8 mouse cellular contexts compared by ENCODE assay signal in the genomic region with DNA sequence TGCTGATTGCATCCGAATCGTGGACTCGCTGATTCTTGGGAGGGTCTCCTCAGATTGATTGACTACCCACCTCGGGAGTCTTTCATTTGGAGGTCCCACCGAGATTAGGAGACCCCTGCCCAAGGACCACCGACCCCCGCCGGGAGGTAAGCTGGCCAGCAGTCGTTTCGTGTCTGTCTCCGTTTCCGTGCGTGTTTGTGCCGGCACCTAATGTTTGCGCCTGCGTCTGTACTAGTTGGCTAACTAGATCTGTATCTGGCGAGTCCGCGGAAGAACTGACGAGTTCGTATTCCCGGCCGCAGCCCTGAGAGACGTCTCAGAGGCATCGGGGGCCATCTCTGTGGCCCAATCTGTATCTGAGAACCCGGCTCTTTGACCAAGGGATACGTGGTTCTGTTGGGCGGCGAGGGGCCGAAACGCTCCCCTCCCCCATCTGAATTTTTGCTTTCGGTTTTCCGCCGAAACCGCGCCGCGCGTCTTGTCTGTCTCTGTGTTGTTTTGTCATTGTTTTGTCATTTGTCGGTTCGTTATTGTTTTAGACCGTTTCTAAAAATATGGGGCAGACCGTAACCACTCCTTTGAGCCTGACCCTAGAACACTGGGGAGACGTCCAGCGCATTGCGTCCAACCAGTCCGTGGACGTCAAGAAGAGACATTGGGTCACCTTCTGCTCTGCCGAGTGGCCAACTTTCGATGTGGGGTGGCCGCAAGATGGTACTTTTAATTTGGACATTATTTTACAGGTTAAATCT.
A peak's percentile ranks its signal among the peaks of the same experiment; 100 is the strongest.
DNase-seq lines count a peak whose midpoint lies in the region; ATAC-seq and TF ChIP-seq lines count a peak whose summit lies in the region.
"Not testable (repeated sequence)": the region's sequence is repeated elsewhere in the genome, so short reads cannot be mapped to it uniquely, and the experiment has no call there.

No protein-coding gene starts in this region.

- not testable (repeated sequence) for TF ChIP-seq CTCF in lung, postnatal 0 days (IDR thresholded peaks at IDR 0.05)

- not testable (repeated sequence) for H3K9ac ChIP-seq in embryonic facial prominence, embryonic 15.5 days; intestine, embryonic 16.5 days (ENCODE audit: low read depth, low read length); limb, embryonic 12.5 days (replicated peaks); lung, postnatal 0 days (replicated peaks; ENCODE audit: low read depth); neural tube, embryonic 14.5 days (replicated peaks; ENCODE audit: low read depth, low read length)
- 0 out of 2 replicates have a peak overlapping the region, but pooled peaks have one; percentile 4 for H3K9ac ChIP-seq in heart, embryonic 13.5 days

- not testable (repeated sequence) for H3K27me3 ChIP-seq in embryonic facial prominence, embryonic 15.5 days; heart, embryonic 13.5 days (replicated peaks); intestine, embryonic 16.5 days (replicated peaks; ENCODE audit: control insufficient read depth, insufficient read depth, low read length); limb, embryonic 12.5 days; lung, postnatal 0 days (replicated peaks; ENCODE audit: insufficient read depth, low read length); neural tube, embryonic 14.5 days (ENCODE audit: control insufficient read depth, insufficient read depth, low read length)

- not testable (repeated sequence) for H3K4me1 ChIP-seq in embryonic facial prominence, embryonic 15.5 days; heart, embryonic 13.5 days; intestine, embryonic 16.5 days (ENCODE audit: control insufficient read depth, insufficient read depth, low read length); limb, embryonic 12.5 days (replicated peaks); lung, postnatal 0 days (ENCODE audit: insufficient read depth, low read depth, low read length); neural tube, embryonic 14.5 days (ENCODE audit: control insufficient read depth, insufficient read depth, low read length)

- WGBS in embryonic facial prominence, embryonic 15.5 days: 73% methylated on average over 51 of the region's 51 CpGs
- 60% methylated on average over 50 of the region's 51 CpGs for WGBS in heart, embryonic 13.5 days
- WGBS in intestine, embryonic 16.5 days: 68% methylated on average over 49 of the region's 51 CpGs
- 63% methylated on average over 51 of the region's 51 CpGs for WGBS in limb, embryonic 12.5 days
- 71% methylated on average over 48 of the region's 51 CpGs for WGBS in lung, postnatal 0 days
- WGBS in neural tube, embryonic 14.5 days: 68% methylated on average over 48 of the region's 51 CpGs

- 0 out of 2 replicates have a peak overlapping the region, but pooled peaks have one; percentile 0 for H3K4me2 ChIP-seq in embryonic facial prominence, embryonic 15.5 days (replicated peaks)
- H3K4me2 ChIP-seq in heart, embryonic 13.5 days: peak overlapping the region; percentile 62
- H3K4me2 ChIP-seq in intestine, embryonic 16.5 days (ENCODE audit: low read depth, low read length): peak overlapping the region; percentile 23; the same call in 1 of the 2 replicates
- H3K4me2 ChIP-seq in limb, embryonic 12.5 days: peak overlapping the region; percentile 48
- H3K4me2 ChIP-seq in lung, postnatal 0 days (replicated peaks; ENCODE audit: low read depth, low read length): 0 out of 2 replicates have a peak overlapping the region, but pooled peaks have one; percentile 14
- peak overlapping the region; percentile 40; the same call in 1 of the 2 replicates for H3K4me2 ChIP-seq in neural tube, embryonic 14.5 days (ENCODE audit: low read depth, low read length)

- not testable (repeated sequence) for H3K9me3 ChIP-seq in embryonic facial prominence, embryonic 15.5 days (replicated peaks); intestine, embryonic 16.5 days (ENCODE audit: control insufficient read depth, low read length); lung, postnatal 0 days (ENCODE audit: low read length); neural tube, embryonic 14.5 days (ENCODE audit: control insufficient read depth, low read length)
- H3K9me3 ChIP-seq in heart, embryonic 13.5 days: peaks cover 20% of the 10 kb centered on the region
- H3K9me3 ChIP-seq in limb, embryonic 12.5 days: peaks cover 24% of the 10 kb centered on the region

- peak; percentile 34 for DNase-seq in cerebellum, adult 11-12 months
- DNase-seq in lung, postnatal 0 days (ENCODE audit: low spot score): peak; percentile 3
- DNase-seq in thymus, postnatal 36 days: peak; percentile 24 to 36

- ATAC-seq in embryonic facial prominence, embryonic 15.5 days (ENCODE audit: insufficient number of reproducible peaks, low FRiP score, low TSS enrichment, low read depth); heart, embryonic 13.5 days (ENCODE audit: extremely low read depth, insufficient number of reproducible peaks, low FRiP score, low TSS enrichment); intestine, embryonic 16.5 days; limb, embryonic 12.5 days (ENCODE audit: insufficient number of reproducible peaks, insufficient read depth, low FRiP score, low TSS enrichment, low read depth); lung, postnatal 0 days; neural tube, embryonic 14.5 days (ENCODE audit: low read depth): not testable (repeated sequence)

- H3K4me3 ChIP-seq in embryonic facial prominence, embryonic 15.5 days (replicated peaks): peak overlapping the region; percentile 26
- peak overlapping the region; percentile 50 for H3K4me3 ChIP-seq in heart, embryonic 13.5 days
- H3K4me3 ChIP-seq in intestine, embryonic 16.5 days (ENCODE audit: low read length): peak overlapping the region; percentile 43
- H3K4me3 ChIP-seq in limb, embryonic 12.5 days (replicated peaks): peak overlapping the region; percentile 34
- H3K4me3 ChIP-seq in lung, postnatal 0 days (ENCODE audit: low read depth, low read length): peak overlapping the region; percentile 24; the same call in 1 of the 2 replicates
- peak overlapping the region; percentile 29 for H3K4me3 ChIP-seq in neural tube, embryonic 14.5 days (ENCODE audit: low read depth, low read length)

- TF ChIP-seq EP300 in lung, postnatal 0 days (IDR thresholded peaks at IDR 0.05): not testable (repeated sequence)

- H3K27ac ChIP-seq in embryonic facial prominence, embryonic 15.5 days (replicated peaks); heart, embryonic 13.5 days (replicated peaks); intestine, embryonic 16.5 days (ENCODE audit: low read length); limb, embryonic 12.5 days; lung, postnatal 0 days (ENCODE audit: low read length); neural tube, embryonic 14.5 days (ENCODE audit: low read depth, low read length): not testable (repeated sequence)

- not testable (repeated sequence) for H3K36me3 ChIP-seq in embryonic facial prominence, embryonic 15.5 days; heart, embryonic 13.5 days; intestine, embryonic 16.5 days (ENCODE audit: control insufficient read depth, insufficient read depth, low read length); limb, embryonic 12.5 days; lung, postnatal 0 days (ENCODE audit: insufficient read depth, low read length); neural tube, embryonic 14.5 days (ENCODE audit: control insufficient read depth, insufficient read depth, low read length)

Comparison
In these comparisons a context has a peak if more than half of its experiments do, and no peak if none do; other contexts are left out.
1. H3K4me2 ChIP-seq: peak in every context shown above with its lines; median percentile 62 in heart, embryonic 13.5 days; 48 in limb, embryonic 12.5 days; 40 in neural tube, embryonic 14.5 days; 23 in intestine, embryonic 16.5 days; 14 in lung, postnatal 0 days; 0 in embryonic facial prominence, embryonic 15.5 days.